Mouse (Mus musculus): ENCODE measurements around the gene Wwtr1.

Gene Wwtr1

DNA sequence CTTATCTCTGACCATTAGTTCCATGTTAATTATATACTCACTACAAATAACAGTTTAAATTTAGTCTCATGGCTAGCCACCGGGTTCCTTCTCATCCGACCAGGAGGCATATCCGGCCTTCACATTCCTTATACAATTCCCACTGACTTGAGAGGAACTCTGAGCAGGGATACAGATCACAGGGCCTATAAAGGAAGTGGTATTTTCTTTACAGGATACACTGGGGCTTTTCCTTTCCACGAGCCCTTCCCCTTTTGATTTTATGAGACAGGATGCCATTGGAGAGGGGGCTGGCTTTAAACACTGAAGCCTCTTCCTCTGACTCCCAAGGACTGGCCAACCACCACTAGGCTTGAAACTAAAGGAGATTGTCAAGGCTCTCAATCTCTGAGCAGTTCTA is 59.6 kb downstream of the Wwtr1 start:
- DNase-seq (ENCODE audit: low read depth, low spot score) = peak; percentile 13

GRCm38 (mm10) chr3:57515044-57515443 is 60.7 kb downstream of the Wwtr1 start:
- no peak for DNase-seq (ENCODE audit: low read depth, low spot score)

DNA sequence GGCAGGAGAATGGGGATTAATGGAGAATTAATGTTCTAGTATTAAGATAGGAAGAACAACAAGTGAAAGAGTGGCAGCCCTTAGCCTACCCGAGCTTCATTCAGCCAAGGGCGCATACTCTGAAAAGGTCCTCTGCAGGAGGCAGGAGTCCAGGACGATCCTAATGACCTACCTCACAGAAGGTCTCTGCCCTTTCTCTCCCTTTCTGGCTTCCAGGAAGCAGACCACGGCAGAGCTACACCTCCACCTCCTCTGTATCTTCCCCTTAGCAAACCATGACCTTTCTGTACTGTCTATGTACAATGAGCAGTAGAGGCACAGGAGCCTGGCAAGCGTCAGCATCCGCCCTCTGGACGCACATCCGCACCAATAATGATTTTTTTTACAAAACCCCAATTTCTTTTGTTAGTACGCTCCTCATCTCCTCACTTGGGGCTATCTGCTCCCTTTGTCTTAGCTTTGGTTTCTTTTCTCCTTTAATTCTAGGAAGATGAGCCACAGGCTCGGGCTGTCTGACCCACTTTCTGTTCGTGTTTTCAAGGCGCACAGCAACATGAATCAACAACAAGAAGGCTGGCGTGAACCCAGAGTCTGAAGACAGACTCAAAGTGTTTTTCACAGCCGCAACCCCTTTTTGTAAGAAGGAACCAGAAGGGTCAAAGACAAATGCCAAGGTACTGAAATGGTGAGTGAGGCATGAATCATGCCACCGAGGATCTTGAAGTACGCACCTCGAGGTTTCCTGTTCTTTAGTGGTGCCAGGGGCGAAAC is 63.7 kb downstream of the Wwtr1 start:
- peak; percentile 58 for DNase-seq (ENCODE audit: low read depth, low spot score)

- peak; percentile 68 for DNase-seq (ENCODE audit: low read depth, low spot score)
These were observed 65.6 kb downstream of the Wwtr1 start for GRCm38 (mm10) chr3:57509945-57510675.

- DNase-seq (ENCODE audit: low read depth, low spot score) = peak; percentile 53
These were observed 69.7 kb downstream of the Wwtr1 start for GRCm38 (mm10) chr3:57505991-57506390.

DNA sequence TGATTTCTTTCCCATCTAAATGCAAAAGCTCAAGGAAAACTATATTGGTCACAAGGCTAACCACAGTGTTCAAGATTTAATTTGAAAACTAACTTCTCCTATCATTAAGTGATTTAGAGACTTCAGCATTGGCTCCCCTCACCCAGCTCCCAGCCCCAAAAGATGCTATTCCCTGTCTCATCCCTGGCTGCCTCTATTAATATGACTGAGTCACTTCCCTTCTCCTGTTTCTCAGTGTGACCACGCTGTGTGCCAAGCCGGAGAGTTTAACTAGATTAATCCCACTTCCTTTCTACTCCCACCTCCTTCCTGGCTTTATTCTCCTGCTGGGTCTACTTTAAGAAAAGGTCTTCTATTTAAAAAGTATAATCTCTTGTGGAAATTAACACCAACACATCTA is 71.0 kb downstream of the Wwtr1 start:
- peak; percentile 51 for DNase-seq (ENCODE audit: low read depth, low spot score)

- DNase-seq (ENCODE audit: low read depth, low spot score) = no peak
These were observed 74.0 kb downstream of the Wwtr1 start for GRCm38 (mm10) chr3:57501596-57502220.

GRCm38 (mm10) chr3:57500846-57501245 is 74.9 kb downstream of the Wwtr1 start:
- DNase-seq (ENCODE audit: low read depth, low spot score) = no peak

DNA sequence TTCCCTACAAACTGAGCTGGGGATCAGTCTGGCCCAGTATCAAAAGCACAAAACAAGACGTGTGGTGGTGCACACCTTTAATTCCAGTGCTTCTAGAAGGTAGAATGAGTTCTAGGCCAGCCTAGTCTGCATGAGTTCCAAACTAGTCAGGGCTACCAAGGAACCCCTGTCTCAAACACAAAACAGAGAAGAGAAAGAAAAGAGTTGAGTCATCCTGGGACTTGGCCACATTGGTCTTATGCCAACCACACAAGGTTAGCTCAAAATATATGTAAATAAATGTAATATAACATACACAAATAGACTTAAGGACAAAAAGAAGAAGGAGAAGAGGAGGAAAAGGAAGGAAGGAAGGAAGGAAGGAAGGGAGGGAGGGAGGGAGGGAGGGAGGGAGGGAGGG is 77.9 kb downstream of the Wwtr1 start:
- DNase-seq (ENCODE audit: low read depth, low spot score) = no peak

DNA sequence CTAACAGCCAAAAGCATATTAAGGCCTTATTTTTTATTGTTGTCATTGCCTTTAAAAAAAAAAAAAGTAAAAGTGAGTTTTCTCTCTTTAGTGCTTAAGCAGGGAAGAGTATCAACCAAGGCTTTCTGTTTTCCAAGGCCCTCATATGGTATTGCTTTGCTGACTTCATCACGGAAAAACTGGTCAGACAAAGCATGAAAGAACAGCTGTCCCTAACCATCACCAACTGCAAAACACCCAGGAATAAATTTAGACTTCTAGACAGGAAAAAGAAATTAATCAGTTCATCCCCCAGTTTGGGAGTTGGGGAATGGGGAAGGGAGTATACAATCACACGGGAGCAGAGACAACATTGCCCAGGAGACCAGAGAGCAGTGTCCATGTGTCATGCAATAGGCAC is 79.3 kb downstream of the Wwtr1 start:
- no peak for DNase-seq (ENCODE audit: low read depth, low spot score)

DNA sequence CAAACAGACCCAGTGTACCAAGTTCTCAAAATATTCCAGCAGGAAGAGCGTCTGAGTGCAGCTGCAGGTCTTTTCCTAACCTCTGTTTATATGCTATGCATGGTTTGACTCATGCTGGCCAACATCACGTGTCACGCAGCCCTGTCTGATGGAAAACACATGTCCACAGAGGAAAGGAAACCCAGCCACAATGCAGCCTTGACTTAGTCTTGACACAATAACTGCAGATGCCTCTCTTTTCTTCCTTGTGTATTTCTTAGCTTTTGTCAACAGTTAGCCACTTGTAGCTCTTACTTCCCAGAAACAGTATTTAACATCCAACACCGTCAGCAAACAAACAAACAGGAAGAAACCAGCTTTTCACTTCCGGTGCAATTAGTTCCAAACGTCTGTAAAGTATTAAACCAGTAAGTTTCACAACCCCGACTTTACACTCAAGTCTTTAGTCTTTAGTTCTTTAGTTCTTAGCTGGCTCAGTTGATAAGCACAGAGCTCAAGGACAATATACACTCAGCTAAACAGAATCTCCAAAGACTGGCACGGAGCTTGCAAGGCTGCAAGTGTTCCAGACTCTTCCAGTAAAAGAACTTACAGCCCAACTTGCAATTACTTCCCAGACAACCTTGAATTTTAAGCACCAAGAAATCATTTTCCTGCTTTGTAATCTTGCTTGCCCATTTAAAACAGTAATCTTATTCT is 88.1 kb downstream of the Wwtr1 start:
- DNase-seq (ENCODE audit: low read depth, low spot score) = peak; percentile 57

DNA sequence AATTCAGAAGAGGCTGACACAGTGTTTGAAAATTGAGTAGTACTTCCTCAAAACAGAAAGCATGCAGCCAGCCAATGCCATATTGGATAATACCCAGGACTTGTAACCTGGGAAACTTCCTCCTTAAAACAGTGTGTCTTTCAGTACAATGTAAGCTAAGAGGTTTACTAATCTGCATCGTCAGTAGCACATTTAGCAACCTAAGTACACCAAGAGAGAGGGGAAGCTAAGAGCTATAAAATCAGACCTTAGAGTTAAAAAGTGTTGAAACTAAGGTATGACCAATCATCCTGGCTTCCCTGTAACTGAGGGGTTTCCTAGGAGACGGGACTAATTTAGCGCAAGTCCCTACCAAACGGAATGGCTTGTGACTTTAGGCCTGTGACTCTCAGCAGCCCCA is 89.6 kb downstream of the Wwtr1 start:
- no peak for DNase-seq (ENCODE audit: low read depth, low spot score)

GRCm38 (mm10) chr3:57481981-57482380 is 93.7 kb downstream of the Wwtr1 start:
- DNase-seq (ENCODE audit: low read depth, low spot score) = no peak

GRCm38 (mm10) chr3:57480640-57481039 is 95.1 kb downstream of the Wwtr1 start:
- DNase-seq (ENCODE audit: low read depth, low spot score) = no peak

DNA sequence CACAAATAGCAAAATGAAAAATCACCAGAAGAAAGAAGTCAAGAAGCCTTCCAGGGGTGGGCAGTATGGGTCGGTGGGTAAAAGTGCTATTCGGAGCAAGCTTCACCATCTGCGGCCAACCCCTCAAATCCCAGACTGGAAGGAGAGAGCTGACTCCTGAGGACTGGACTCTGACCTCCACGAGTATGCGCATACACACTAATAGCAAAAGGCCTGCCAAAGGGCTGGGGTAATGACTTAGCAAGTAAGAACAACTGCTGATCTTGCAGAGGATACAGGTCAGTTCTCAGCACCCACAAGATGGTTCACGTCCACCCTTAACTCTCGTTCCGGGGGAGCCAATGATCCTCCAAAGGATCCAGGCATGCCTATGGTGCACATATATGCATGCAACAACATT is 101.3 kb downstream of the Wwtr1 start:
- no peak for DNase-seq (ENCODE audit: low read depth, low spot score)

GRCm38 (mm10) chr3:57472407-57472806 is 103.3 kb downstream of the Wwtr1 start:
- DNase-seq (ENCODE audit: low read depth, low spot score) = no peak

DNA sequence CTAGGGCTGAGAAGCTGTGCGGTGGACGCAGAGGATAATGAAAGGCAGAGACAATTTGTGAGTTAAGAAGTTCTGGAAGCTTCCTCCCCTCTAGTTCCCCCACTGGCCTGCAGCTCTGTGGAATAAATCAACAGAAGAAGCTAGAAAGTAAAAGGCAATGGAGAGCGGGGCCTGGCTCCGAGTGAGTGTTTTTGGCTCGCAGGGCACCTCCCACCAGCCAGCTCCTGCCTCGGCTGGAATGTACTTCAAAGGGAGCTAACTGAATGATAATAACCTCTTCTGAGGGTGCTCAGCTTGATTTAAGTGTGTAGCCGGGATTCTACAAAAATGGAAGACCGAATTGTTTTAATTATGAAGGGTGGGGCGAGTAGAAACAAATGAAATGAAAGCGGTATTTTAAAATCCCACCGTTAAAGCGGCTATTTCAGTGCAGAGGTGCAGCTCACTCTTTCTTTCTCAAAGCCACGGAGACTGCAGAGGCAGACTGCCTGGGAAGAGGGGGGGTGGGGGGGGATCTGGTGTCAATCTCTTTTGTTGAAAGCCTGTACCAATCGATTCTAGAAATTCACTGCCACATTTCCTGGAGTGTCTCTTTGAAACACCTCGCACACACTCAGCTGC is 104.6 kb downstream of the Wwtr1 start:
- no peak for DNase-seq (ENCODE audit: low read depth, low spot score)

DNA sequence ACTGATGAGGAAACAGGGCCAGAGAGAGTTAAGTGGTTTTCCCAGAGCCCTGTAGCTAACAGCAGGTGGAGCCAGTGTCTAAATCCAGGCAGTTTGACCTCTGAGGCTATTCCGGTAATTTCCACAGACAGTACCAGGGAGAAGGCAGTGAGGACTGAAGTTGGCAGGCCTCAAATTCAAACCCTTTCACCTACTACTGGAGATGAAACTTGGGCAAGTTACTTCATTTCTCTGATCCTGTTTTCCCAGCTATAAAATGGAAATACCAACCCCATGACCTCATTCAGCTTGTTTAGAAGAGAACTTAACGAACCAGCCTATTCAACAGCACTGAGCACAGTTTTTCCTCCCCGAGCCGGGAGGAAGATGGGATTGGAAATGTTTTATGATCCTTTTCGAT is 105.4 kb downstream of the Wwtr1 start:
- DNase-seq (ENCODE audit: low read depth, low spot score) = peak; percentile 60

GRCm38 (mm10) chr3:57469325-57469724 is 106.4 kb downstream of the Wwtr1 start:
- no peak for DNase-seq (ENCODE audit: low read depth, low spot score)

- DNase-seq (ENCODE audit: low read depth, low spot score) = no peak
These were observed 109.4 kb downstream of the Wwtr1 start for GRCm38 (mm10) chr3:57466289-57466688.

- DNase-seq (ENCODE audit: low read depth, low spot score) = no peak
These were observed 112.4 kb downstream of the Wwtr1 start for GRCm38 (mm10) chr3:57463302-57463701.

- no peak for DNase-seq (ENCODE audit: low read depth, low spot score)
These were observed 117.1 kb downstream of the Wwtr1 start for GRCm38 (mm10) chr3:57458652-57459051.
